Mouse (Mus musculus) adrenal gland (tissue): ENCODE measurements around the gene Commd6.

ENCODE experiments used
- intact Hi-C: fragments of 180-260 bp; cut with DNase I; formaldehyde crosslinking; loops from one replicate; pipeline ENCODE4 v1.15.1; 2025
- long read RNA-seq, 2 experiments: library from polyadenylated mRNA; unstranded; transcript quantifications; one replicate each; pipeline ENCODE4 v2.0.0; 2020; ENCODE audit warnings: borderline replicate concordance in 1 of 2; ENCODE audit not compliant: insufficient replicate concordance in 1 of 2

Gene Commd6
- long read RNA-seq, experiment 1, transcript Commd6-203 (3 exons, 519 nt): major isoform, 10 of 13 reads
- long read RNA-seq, experiment 1, partial matches to known transcripts: 1 of 13 reads
- long read RNA-seq, experiment 1, other reads (novel, unspliced or antisense): 2 of 13 reads
- long read RNA-seq, experiment 2, full-length matches to known transcripts: 15 of 18 reads
- long read RNA-seq, experiment 2, partial matches to known transcripts: 2 of 18 reads
- long read RNA-seq, experiment 2, other reads (novel, unspliced or antisense): 1 of 18 reads

- intact Hi-C loops: no loop called here
These were observed at the start of gene Commd6 for GRCm38 (mm10) chr14:101640153-101640843. Commd6 (minus strand) TSS chr14:101640686.

- intact Hi-C loops: no loop called here
These were observed 47.9 kb upstream of the Commd6 start for GRCm38 (mm10) chr14:101688406-101688805.

DNA sequence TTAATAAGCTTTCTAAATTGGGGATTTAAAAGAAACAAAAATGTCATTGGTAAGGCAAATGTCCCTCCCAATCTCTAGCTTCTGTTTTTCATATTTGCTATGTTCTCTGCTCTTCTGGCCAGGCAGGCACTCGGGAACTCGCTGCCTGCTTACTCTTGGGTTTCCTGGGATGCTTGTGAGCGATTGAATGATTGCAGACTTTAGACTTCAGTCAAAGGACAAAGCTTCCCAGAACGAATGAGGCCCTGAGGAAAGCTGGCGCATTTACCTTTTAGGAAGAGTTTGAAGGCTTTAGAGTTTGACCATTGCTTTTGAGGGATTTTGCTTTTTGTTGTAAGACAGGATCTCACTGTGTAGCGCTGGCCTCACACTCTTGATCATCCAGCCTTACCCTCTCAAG lies 47.2 kb upstream of the Commd6 start:
- intact Hi-C loops: no loop called here

- intact Hi-C loops: no loop called here
These were observed 31.7 kb upstream of the Commd6 start for GRCm38 (mm10) chr14:101672226-101672625.

DNA sequence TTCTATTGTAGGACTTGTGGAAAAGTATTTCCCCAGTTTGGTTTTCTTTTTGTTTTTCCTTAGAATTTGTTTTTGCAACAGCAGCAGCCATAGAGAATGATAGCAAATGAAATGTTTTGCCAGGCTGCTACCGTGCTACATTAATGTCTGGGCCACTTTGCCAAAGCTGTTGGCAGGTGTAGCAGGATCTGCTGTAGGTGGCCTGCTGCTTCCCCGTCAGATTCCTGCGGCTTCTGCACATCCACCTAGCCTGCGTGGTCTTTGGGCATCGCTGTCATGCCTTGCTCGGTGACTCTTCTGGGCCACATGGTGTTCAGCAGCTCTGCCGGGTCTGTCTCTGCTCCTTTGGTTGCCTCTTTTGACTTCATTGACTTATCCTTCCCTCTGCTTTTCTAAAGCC lies 28.1 kb upstream of the Commd6 start:
- intact Hi-C loops: no loop called here

DNA sequence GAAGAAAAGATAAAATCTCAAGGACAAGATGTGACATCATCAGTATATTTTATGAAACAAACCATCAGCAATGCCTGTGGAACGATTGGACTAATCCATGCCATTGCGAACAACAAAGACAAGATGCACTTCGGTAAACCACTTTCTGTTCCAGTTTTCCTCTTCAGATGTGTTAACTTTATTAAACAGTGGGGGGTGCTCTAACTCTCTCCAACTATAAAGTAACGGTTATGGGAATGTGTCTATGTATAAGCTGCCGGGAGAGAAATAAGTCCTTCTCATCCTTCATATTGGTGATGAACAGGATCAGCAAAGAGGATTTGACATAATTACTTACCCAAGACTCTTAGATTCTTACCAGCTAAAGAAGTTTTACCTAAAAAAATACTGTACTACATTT lies 26.1 kb upstream of the Commd6 start:
- intact Hi-C loops: no loop called here

DNA sequence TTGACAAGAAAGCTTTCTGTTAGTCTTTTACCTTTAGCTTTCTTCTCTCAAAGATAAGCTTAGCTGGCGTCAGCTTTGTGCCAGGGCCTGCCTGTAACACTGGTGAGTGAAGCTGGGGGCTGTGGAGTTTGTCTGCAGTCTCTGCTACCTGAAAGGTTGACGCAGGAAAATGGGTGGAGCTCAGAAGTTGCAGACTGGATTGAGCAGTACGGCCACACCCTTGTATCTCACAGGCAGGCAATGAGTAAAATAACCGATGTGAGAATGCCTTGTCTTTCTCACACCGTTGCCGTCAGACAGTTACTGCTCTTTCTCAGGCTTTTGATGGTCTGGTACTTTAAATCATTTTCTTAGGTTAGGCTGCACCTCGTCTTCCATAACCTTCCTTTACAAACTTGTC lies 25.6 kb upstream of the Commd6 start:
- intact Hi-C loops: no loop called here

DNA sequence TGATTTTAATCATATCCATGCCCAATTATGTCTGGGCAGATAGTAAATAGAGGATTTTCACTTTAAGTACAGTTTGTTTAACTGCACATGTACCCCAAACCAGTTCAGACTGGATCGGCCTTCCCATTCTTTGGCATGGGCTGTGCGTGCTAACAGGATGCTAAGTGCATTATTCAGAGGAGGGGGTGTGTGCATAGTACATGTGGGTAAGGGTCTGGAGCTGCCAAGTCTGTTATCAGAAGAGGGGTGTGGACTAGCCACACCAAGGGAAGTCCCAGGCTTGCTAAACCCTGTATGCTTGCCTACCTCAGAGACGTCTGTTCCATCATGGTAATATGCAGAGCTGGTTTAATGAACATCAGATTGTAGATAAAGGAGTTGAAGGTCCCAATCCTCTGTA lies 23.8 kb upstream of the Commd6 start:
- intact Hi-C loops: no loop called here

DNA sequence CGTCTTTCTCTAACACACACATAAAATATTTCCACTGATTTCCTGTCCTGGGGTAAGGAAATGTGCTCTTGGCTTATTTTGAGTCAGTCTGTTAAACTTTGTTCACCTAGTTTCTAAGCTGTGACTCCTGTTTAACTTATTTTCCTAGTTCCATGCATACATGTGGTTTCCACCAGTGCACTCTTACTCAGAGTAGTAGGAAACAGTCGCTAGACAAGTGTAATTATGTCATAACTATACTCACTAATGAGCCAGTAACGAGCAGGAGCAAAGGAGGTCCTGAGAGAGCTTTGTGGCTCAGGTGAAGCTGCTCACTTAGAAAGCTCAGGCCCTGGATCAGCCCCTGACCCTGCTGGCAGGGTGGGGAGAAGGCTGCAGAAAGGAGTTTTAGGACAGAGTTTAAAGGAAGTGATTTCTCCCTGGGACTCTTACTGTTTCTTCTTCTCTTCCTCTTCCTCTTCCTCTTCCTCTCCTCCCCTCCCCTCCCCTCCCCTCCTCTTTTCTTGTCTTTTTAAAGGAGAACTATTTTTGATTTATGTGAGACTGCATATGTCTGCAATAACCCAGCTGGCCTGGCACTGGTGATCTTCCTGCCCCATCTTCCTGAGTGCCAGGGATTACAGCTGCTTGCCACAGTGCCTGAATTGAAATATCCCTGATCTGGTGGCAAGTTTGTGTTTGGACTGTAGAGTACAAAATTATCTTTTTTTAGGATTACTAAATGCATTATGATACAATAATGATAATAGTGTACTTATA lies 21.3 kb upstream of the Commd6 start:
- intact Hi-C loops: no loop called here

GRCm38 (mm10) chr14:101656307-101656706 lies 15.8 kb upstream of the Commd6 start:
- intact Hi-C loops: no loop called here

GRCm38 (mm10) chr14:101654526-101654909 lies 14.0 kb upstream of the Commd6 start:
- intact Hi-C loops: loop anchor here (5.0 kb wide), 1 partner anchor 137 kb away; no protein-coding TSS in a partner anchor

GRCm38 (mm10) chr14:101653581-101654525 lies 13.4 kb upstream of the Commd6 start, which contains the start of gene Uchl3:
Uchl3 (plus strand) TSS chr14:101653967.
- intact Hi-C loops: loop anchor here (5.0 kb wide), 1 partner anchor 137 kb away; no protein-coding TSS in a partner anchor

DNA sequence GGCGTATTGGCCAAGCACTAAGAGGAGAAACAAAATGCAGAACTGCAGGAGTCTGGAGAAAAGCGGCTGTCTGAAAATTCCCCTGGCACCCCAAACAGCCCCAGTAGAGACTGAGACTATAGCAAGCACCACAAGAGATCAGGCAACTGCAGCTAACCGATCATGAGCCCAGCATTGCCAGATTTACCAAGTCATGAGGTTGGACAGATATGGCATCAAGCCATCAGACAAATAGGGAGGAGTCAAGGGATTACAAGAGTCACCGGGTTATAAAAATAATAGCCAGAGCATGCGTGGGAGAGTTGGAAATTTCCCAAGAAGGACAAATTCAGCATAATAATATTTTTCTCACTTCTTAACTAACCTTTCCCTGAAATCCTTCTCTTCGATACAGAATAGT lies 12.1 kb upstream of the Commd6 start:
- intact Hi-C loops: loop anchor here (5.0 kb wide), 1 partner anchor 135 kb away; no protein-coding TSS in a partner anchor

GRCm38 (mm10) chr14:101650551-101650950 lies 10.1 kb upstream of the Commd6 start:
- intact Hi-C loops: loop anchor here (5.0 kb wide), 1 partner anchor 133 kb away; no protein-coding TSS in a partner anchor

GRCm38 (mm10) chr14:101644948-101645347 lies 4.5 kb upstream of the Commd6 start:
- intact Hi-C loops: no loop called here

GRCm38 (mm10) chr14:101637381-101637780 lies 3.1 kb downstream of the Commd6 start:
- intact Hi-C loops: no loop called here

DNA sequence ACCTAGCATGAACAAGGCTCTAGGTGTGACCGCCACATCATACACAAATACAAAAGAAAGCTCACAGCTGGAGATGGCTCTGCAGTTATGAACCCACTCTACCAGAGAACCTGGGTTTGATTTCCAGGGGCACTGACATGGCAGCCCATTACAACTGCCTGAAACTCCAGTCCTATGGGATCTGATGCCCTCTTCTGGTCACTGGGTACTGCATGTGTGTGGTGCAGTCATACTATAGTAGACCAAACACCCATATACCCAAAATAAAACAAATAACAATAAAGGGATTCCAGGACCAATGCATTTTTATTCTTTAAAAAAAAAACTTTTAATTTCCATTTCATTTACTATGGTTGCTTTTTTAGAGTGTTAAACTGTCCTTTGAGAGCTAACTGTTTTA lies 4.7 kb downstream of the Commd6 start:
- intact Hi-C loops: no loop called here

DNA sequence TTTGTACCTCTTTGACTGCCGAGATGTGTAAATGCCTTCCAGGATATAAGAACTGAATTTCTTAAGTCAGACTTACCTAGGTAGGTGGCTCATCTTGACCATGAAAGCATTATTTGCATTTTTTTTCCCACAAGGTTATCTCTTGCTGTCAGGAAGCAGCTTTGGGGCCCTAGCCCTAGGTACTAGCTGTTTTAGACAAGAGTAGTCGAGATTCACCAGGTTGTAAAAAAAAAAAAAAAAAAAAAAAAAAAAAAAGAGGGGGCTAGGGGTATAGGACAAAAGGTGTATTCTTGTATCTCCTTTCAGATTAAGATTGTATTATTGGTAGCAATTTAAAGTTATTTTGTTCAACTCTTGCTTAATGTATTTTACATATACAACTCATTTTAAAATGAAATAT lies 9.9 kb downstream of the Commd6 start:
- intact Hi-C loops: no loop called here

- intact Hi-C loops: no loop called here
These were observed 22.8 kb downstream of the Commd6 start for GRCm38 (mm10) chr14:101617680-101618079.

DNA sequence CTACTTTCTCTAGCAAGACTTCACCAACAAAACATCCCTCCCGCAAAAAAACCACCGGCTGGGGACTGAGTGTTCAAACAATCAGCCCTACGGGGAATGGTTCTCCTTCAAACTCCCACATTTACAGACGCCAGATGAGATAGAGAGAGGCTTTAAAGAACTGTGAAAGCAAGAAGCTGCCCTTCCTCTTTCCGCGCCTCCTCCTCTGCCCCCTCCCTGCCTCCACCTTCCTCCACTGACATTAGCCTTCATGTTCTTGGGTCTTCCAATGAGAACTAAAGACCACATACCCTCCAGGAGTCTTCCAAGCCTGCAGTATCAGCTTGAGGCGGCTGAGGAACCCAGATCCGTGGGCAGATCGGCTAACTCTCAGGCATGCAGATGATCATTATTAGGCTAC lies 24.3 kb downstream of the Commd6 start:
- intact Hi-C loops: no loop called here

DNA sequence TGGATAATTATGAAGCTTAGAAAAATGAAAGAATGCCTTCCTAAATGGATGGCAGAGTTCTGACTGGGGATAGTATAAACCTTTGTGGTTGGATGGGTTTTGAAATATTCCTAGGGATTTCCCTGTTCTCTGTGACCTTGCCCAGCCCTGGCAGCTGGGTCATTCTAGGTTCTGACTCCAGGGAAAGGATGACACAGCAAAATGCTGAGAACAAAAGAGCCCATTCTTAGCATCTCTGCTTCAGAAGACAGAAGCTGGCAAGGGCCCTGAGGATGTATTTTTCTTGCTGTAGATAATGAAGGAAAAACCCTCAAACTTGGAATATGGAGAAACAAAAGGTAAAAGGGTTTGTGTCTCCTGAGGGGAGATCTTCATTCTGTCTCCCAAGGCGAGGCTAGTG lies 27.3 kb downstream of the Commd6 start:
- intact Hi-C loops: no loop called here
